Mouse (Mus musculus) stomach, embryonic 16.5 days (tissue): ENCODE data around the gene Msln. TPM values are rescaled to one million over a fixed set of nuclear protein-coding genes. Genes with fewer than 3 reads are reported as not detected.

Source experiments
- ATAC-seq: fragments of 200-750 bp; cut with Nextera tagmentation; 2 replicates; pipeline ENCODE4 v1.8.0; 2017; ENCODE audit warnings: moderate number of reproducible peaks, moderate TSS enrichment; ENCODE audit not compliant: insufficient read depth, low FRiP score
- H3K27ac ChIP-seq: fragments of 300-500 bp; sonication (generic); 2 replicates; pipeline ENCODE4 v1.5.1; 2014; ENCODE audit warnings: low read length
- H3K27me3 ChIP-seq: fragments of 300-500 bp; sonication (generic); 2 replicates; pipeline ENCODE4 v1.6.1; 2014; ENCODE audit warnings: low read length, control low read depth, mixed read lengths; ENCODE audit not compliant: control insufficient read depth, insufficient read depth
- H3K36me3 ChIP-seq: fragments of 300-500 bp; sonication (generic); 2 replicates; pipeline ENCODE4 v1.6.1; 2014; ENCODE audit warnings: low read length; ENCODE audit not compliant: control insufficient read depth, insufficient read depth
- H3K4me1 ChIP-seq: fragments of 300-500 bp; sonication (generic); 2 replicates; pipeline ENCODE4 v1.6.1; 2014; ENCODE audit warnings: low read length, control low read depth, mixed read lengths; ENCODE audit not compliant: control insufficient read depth, insufficient read depth
- H3K4me2 ChIP-seq: fragments of 300-500 bp; sonication (generic); 2 replicates; pipeline ENCODE4 v1.6.1; 2014; ENCODE audit warnings: low read depth, low read length, mixed read lengths
- H3K4me3 ChIP-seq: fragments of 300-500 bp; sonication (generic); replicated peaks from 2 replicates; pipeline ENCODE4 v1.5.1; 2014; ENCODE audit warnings: mild to moderate bottlenecking, low read length
- H3K9ac ChIP-seq: fragments of 300-500 bp; sonication (generic); 2 replicates; pipeline ENCODE4 v1.6.1; 2014; ENCODE audit warnings: low read length
- H3K9me3 ChIP-seq: fragments of 300-500 bp; sonication (generic); replicated peaks from 2 replicates; pipeline ENCODE4 v1.6.1; 2016; ENCODE audit warnings: low read length, control low read depth; ENCODE audit not compliant: control insufficient read depth
- WGBS: fragments of 180-500 bp; shearing (Covaris S2); extraction: QIAGEN DNeasy Blood & Tissue Kit; methylation state at CpG from one replicate; pipeline ENCODE4 v1.1.7; 2014; 5-methylcytosine and 5-hydroxymethylcytosine counted together
- polyA plus RNA-seq: library from polyadenylated mRNA; unstranded; fragments of >200 nt; fragmentation: Nextera tagmentation; extraction: Ambion mirVana; gene quantifications from 2 replicates; pipeline ENCODE4 v1.2.1, GENCODE M21; 2015

The Msln gene
- polyA plus RNA-seq = 77.0 and 104 TPM in 2 replicates

DNA sequence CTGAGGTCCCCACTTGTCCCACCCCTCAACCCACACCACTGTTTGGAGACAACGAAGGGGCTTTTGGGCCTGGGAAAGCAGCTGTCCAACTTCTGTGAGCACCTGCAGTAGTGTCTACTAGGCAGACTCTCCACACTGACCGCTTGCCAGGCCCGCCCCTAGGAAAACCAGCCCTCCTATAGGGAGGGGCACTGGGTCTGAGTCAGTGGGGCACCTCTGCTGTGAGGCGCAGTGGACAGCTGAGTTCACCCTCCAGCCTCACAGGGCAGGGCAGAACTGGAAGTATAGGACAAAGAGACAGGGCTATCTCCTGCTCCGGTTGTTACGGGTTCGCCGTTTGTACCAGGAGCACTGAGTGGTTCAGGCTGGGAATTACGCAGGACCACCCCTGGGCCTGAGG is at the start of gene Msln:
Msln (minus strand) TSS at position 138 of the 400 bp plus-strand sequence.
- H3K4me1 ChIP-seq = peaks cover 9% of the 10 kb centered on the region
- H3K9ac ChIP-seq = 0 out of 2 replicates have a peak within 1 kb of the TSS, but pooled peaks have one; percentile 35
- WGBS = 70% methylated on average over 9 of the region's 9 CpGs
- no peaks in the 10 kb centered on the region for H3K27me3 ChIP-seq
- peak within 1 kb of the TSS; percentile 10; the same call in 1 of the 2 replicates for H3K4me3 ChIP-seq
- H3K27ac ChIP-seq = peak within 1 kb of the TSS; percentile 24; the same call in 1 of the 2 replicates
- H3K36me3 ChIP-seq = no peaks in the 10 kb centered on the region
- no peaks in the 10 kb centered on the region for H3K9me3 ChIP-seq
- peak; percentile 55; the same call in 1 of the 2 replicates for ATAC-seq
- H3K4me2 ChIP-seq = peak within 1 kb of the TSS; percentile 19

DNA sequence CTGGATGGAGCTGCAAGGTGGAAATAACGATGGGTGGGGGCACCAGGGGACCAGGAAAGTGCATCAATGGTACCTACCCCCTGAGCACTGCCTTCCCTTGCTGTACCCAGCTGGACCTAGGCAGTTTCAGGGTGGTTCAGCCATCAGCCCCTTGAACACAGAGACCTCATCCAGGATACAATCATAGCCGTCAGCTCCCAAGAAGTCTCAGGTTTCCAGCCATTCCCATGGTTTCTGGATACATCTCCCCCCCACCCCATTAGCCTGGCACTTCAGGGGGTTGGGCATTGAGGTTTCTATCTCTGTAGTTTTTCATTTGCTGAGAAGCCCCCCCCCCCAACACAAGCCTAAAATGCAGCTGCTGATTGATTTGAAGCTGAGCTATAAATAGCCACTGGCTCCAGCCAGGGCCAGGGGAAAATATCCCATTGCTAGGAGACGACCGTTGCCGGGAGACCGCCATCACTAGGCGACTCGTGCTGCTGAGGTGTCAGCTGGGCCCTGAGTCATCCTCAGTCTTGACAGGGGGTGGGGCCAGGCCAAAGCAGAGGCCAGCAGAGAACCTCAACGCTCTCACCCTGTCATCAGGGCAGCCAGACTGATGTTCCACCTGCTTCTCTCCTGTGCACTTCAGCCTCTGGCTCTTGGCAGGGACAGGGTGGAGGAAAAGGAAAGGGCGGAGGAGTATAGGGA is 48.8 kb upstream of the Msln start:
- Histone ChIP-seq H3K27me3 (peaks cover 3% of the 10 kb centered on the region), H3K4me2 (no peak overlapping the region), H3K36me3 (no peaks in the 10 kb centered on the region), H3K9me3 (no peaks in the 10 kb centered on the region), H3K9ac (peak overlapping the region; percentile 7; the same call in 1 of the 2 replicates), H3K27ac (no peak overlapping the region), H3K4me3 (no peak overlapping the region), H3K4me1 (no peaks in the 10 kb centered on the region)
- 12% methylated on average over 10 of the region's 10 CpGs for WGBS
- peak; percentile 71; the same call in 1 of the 2 replicates for ATAC-seq

DNA sequence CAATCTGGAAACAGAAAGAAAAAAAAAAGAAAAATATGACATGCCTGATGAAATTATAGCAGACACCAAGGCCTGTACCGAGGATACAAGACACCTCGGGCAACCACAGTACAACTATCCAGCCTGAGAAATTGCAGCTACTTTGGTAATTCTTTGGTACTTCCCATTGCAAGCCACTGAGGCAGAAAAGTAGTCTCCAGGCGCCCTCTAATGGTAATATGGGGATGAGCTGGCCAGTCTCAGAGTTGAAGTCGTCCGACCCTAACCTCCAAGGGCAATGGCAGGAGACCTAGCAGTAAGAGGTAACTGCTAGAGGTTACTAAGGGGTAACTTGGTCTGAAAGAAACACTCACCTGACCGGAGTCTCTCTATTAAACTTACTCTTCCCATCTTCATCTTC is 46.9 kb upstream of the Msln start:
- ATAC-seq = 0 out of 2 replicates have a peak, but pooled peaks have one; percentile 48
- Histone ChIP-seq H3K27me3 (peaks cover 2% of the 10 kb centered on the region; the same call in 1 of the 2 replicates), H3K36me3 (no peaks in the 10 kb centered on the region), H3K4me2 (no peak overlapping the region), H3K9me3 (no peaks in the 10 kb centered on the region), H3K9ac (no peak overlapping the region), H3K27ac (no peak overlapping the region), H3K4me3 (no peak overlapping the region), H3K4me1 (peaks cover 5% of the 10 kb centered on the region)
- 9% methylated on average over 6 of the region's 6 CpGs for WGBS

DNA sequence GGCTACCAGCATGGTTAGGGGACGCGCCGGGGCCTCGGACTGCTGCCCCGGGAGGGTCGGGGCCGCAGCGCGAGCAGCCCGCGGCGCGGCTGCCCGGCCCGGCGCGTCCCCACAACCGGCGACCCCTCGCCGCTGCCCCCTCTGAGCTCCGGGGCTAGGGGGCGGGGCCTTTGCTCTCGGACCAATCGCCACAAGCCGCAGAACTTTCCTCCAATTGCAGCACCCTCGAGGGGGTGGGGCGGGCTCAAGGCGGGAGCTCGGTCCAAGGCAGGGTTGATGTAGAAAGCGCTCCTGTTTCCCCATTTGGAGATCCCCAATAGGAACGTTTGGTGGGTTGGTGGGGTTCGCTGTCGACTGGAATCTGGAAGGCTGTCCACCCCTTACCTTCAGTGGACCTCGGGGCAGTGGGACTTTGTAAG is 42.8 kb upstream of the Msln start, which contains the start of gene Metrn:
Metrn (minus strand) TSS at position 186 of the 419 bp plus-strand sequence.
- peak within 1 kb of the TSS; percentile 93 for H3K4me2 ChIP-seq
- ATAC-seq = peak; percentile 76
- H3K4me1 ChIP-seq = peaks cover 31% of the 10 kb centered on the region
- H3K9ac ChIP-seq = peak within 1 kb of the TSS; percentile 80
- no peaks in the 10 kb centered on the region for H3K9me3 ChIP-seq
- peak within 1 kb of the TSS; percentile 87 for H3K4me3 ChIP-seq
- peak within 1 kb of the TSS; percentile 27 for H3K27ac ChIP-seq
- WGBS = under 1% methylated on average over 35 of the region's 35 CpGs
- no peaks in the 10 kb centered on the region for H3K27me3 ChIP-seq
- no peaks in the 10 kb centered on the region for H3K36me3 ChIP-seq

DNA sequence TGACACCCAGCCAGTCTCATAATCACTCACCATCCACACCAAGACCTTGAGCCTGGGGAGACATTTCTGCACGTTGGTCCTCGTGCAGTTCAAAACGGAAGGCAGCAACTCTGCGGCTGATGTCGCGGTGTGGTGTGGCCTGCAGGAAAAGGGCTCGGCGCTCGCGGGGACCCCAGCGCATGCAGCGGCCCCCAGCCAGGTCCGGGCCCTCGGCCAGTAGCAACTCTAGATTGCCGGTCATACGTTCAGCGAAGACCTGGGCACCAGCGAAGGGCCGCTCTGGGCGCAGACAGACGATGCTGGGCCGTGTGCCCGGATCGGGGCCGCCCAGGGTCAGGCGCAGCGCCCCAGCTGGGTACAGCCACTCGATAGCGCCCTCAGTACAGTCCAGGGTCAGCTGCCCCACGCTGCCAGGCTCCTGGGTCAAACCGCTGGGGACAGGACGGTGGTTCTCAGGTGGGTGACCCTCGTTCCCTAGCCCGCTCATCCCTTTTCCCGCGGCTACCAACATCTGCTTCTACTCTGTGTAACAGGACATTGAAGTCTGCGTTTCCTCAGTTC is 42.1 kb upstream of the Msln start:
- Histone ChIP-seq H3K4me2 (peak overlapping the region; percentile 93), H3K36me3 (no peaks in the 10 kb centered on the region), H3K4me1 (peaks cover 35% of the 10 kb centered on the region), H3K4me3 (peak overlapping the region; percentile 87), H3K27me3 (no peaks in the 10 kb centered on the region), H3K9me3 (no peaks in the 10 kb centered on the region), H3K27ac (peak overlapping the region; percentile 27; the same call in 1 of the 2 replicates), H3K9ac (peak overlapping the region; percentile 80)
- no peak for ATAC-seq
- 1% methylated on average over 37 of the region's 37 CpGs for WGBS

DNA sequence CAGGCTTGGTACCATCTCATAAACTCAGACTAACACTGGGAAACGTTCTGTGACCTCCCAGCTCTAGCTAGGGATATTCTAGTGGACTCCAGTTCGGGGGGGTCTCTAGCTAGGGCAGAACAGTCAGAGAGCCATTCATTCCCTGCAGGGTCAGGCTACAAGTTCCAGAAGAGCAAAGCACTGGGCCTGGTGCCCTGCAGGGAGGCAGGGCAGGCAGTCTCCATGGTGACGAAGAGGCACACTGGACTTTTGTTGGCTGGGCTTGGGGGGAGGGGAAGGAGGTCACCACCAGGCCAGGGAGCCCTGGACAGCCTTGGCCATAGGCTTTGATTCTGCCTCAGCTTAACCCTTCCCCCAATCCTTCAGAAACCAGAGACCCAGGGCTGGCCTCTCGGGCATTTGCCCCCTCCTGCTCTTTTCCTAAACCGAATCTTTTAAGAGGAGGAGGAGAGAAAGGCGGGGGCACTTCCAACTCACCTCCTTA is 41.5 kb upstream of the Msln start, which contains the start of gene AC134908.4:
AC134908.4 (minus strand) TSS at position 51 of the 484 bp plus-strand sequence.
- no peaks in the 10 kb centered on the region for H3K36me3 ChIP-seq
- H3K9ac ChIP-seq = peak within 1 kb of the TSS; percentile 80
- peak within 1 kb of the TSS; percentile 27; the same call in 1 of the 2 replicates for H3K27ac ChIP-seq
- no peak for ATAC-seq
- H3K4me1 ChIP-seq = peaks cover 37% of the 10 kb centered on the region
- H3K9me3 ChIP-seq = no peaks in the 10 kb centered on the region
- H3K27me3 ChIP-seq = no peaks in the 10 kb centered on the region
- WGBS = 33% methylated on average over 6 of the region's 6 CpGs
- H3K4me2 ChIP-seq = peak within 1 kb of the TSS; percentile 93
- H3K4me3 ChIP-seq = peak within 1 kb of the TSS; percentile 87

DNA sequence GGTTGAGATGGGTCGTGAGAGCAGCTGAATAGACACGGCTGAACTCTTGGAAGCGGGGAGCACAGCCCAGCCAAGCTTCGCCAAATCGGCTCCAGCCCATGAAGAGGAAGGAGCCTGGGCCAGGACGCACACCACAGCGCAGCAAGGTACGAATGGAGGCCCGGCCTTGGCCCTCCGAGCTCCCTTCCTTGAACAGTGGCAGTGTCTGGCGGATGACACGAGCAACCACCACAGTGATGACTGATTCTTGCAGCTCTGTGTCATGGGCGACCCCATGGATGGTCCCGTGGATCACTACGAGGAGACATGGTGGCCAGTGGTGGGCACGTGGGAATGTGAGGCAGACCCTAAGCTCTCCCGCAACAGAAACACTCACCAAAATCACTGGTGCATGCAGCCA is 40.8 kb upstream of the Msln start:
- peaks cover 37% of the 10 kb centered on the region for H3K4me1 ChIP-seq
- H3K9ac ChIP-seq = peak overlapping the region; percentile 80
- H3K27ac ChIP-seq = no peak overlapping the region
- WGBS = 88% methylated on average over 17 of the region's 17 CpGs
- H3K36me3 ChIP-seq = no peaks in the 10 kb centered on the region
- peak overlapping the region; percentile 93; the same call in 1 of the 2 replicates for H3K4me2 ChIP-seq
- H3K9me3 ChIP-seq = no peaks in the 10 kb centered on the region
- no peak for ATAC-seq
- 0 out of 2 replicates have a peak overlapping the region, but pooled peaks have one; percentile 3 for H3K4me3 ChIP-seq
- H3K27me3 ChIP-seq = no peaks in the 10 kb centered on the region

DNA sequence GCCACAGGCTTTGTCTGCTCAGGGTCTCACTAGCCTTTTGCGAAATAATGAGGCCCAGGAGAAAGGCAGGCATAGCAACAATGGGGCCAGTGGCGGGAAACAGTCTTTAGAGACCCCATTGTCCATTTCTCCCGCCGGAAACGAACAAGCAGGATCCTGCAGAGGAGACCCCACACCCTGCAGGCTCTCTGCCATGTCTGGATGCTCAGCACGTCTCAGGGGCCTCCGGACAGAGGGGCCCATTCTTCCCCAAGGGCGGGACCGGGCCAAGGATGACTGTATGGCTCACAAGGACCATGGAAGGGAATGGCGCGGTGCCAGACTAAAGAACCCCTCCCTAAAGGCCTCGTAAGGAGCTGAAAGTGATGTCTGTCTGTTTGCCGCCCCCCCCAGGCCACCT is 40.0 kb upstream of the Msln start:
- Histone ChIP-seq H3K4me1 (peaks cover 37% of the 10 kb centered on the region), H3K27ac (0 out of 2 replicates have a peak overlapping the region, but pooled peaks have one; percentile 17), H3K4me3 (no peak overlapping the region), H3K9ac (no peak overlapping the region), H3K4me2 (no peak overlapping the region), H3K9me3 (no peaks in the 10 kb centered on the region), H3K36me3 (no peaks in the 10 kb centered on the region), H3K27me3 (no peaks in the 10 kb centered on the region)
- 71% methylated on average over 13 of the region's 13 CpGs for WGBS
- no peak for ATAC-seq

DNA sequence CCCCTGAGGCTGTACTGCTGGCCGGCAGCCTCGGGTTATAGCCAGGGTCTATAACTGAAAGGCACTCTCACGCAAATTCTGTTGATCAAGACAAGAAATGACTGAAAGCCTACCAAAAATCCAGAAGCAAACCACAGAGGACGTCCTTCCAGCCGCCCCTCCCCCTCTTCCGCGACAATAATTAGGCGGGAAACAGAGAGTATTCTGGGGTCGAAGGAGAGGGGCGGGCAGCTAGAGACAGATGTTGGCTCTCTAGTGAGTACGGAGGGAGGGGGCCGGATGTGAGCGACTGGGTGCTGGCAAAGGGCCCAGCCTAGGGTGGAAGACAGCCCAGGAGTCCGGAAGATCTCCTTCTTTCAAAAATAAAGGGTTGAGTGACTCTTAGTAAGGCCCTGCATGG is 38.4 kb upstream of the Msln start, which contains the start of gene Fam173a:
Fam173a (minus strand) TSS at position 287 of the 400 bp plus-strand sequence.
- H3K4me2 ChIP-seq = peak within 1 kb of the TSS; percentile 96
- under 1% methylated on average over 14 of the region's 14 CpGs for WGBS
- H3K9ac ChIP-seq = peak within 1 kb of the TSS; percentile 77
- H3K4me3 ChIP-seq = peak within 1 kb of the TSS; percentile 93
- no peaks in the 10 kb centered on the region for H3K27me3 ChIP-seq
- H3K9me3 ChIP-seq = no peaks in the 10 kb centered on the region
- ATAC-seq = peak; percentile 80
- H3K4me1 ChIP-seq = peaks cover 37% of the 10 kb centered on the region
- H3K27ac ChIP-seq = peak within 1 kb of the TSS; percentile 98
- H3K36me3 ChIP-seq = 0 out of 2 replicates have a peak, but pooled peaks cover under 1% of the 10 kb centered on the region
